Mouse (Mus musculus) limb, embryonic 14.5 days (tissue): ENCODE data around the gene Baz1a. TPM values are rescaled to one million over a fixed set of nuclear protein-coding genes. Genes with fewer than 3 reads are reported as not detected.

Experiments
- ATAC-seq: fragments of 200-750 bp; cut with Nextera tagmentation; 2 replicates; pipeline ENCODE4 v1.8.0; 2017; ENCODE audit warnings: low read depth, moderate number of reproducible peaks, moderate TSS enrichment; ENCODE audit not compliant: low FRiP score
- DNase-seq: peaks from one replicate; pipeline ENCODE4 v3.0.0-alpha.2; 2015; ENCODE audit warnings: low spot score
- H3K27ac ChIP-seq: fragments of 300-500 bp; sonication (generic); replicated peaks from 2 replicates; pipeline ENCODE4 v1.5.1; 2014; ENCODE audit warnings: low read depth, mild to moderate bottlenecking, low read length, moderate library complexity, mixed read lengths
- H3K27me3 ChIP-seq: fragments of 300-500 bp; sonication (generic); 2 replicates; pipeline ENCODE4 v1.6.1; 2014; ENCODE audit warnings: low read length, mixed read lengths; ENCODE audit not compliant: control insufficient read depth, insufficient read depth
- H3K36me3 ChIP-seq: fragments of 300-500 bp; sonication (generic); 2 replicates; pipeline ENCODE4 v1.6.1; 2014; ENCODE audit warnings: mild to moderate bottlenecking, low read length, moderate library complexity, mixed read lengths; ENCODE audit not compliant: control insufficient read depth, insufficient read depth
- H3K4me1 ChIP-seq: fragments of 300-500 bp; sonication (generic); 2 replicates; pipeline ENCODE4 v1.6.1; 2014; ENCODE audit warnings: antibody characterized with exemption, low read length, mixed read lengths; ENCODE audit not compliant: control insufficient read depth, insufficient read depth
- H3K4me2 ChIP-seq: fragments of 300-500 bp; sonication (generic); replicated peaks from 2 replicates; pipeline ENCODE4 v1.6.1; 2014; ENCODE audit warnings: low read depth, mild to moderate bottlenecking, low read length, moderate library complexity; ENCODE audit not compliant: severe bottlenecking
- H3K4me3 ChIP-seq: fragments of 300-500 bp; sonication (generic); replicated peaks from 2 replicates; pipeline ENCODE4 v1.5.1; 2014; ENCODE audit warnings: low read length
- H3K9ac ChIP-seq: fragments of 300-500 bp; sonication (generic); 2 replicates; pipeline ENCODE4 v1.6.1; 2014; ENCODE audit warnings: mild to moderate bottlenecking, low read depth, low read length, moderate library complexity; ENCODE audit not compliant: severe bottlenecking
- H3K9me3 ChIP-seq: fragments of 300-500 bp; sonication (generic); 2 replicates; pipeline ENCODE4 v1.6.1; 2016; ENCODE audit warnings: low read length; ENCODE audit not compliant: control insufficient read depth
- POLR2A ChIP-seq: fragments of 200-500 bp; IDR thresholded peaks from 2 replicates; pipeline ENCODE4 v1.8.0; 2012; ENCODE audit warnings: inconsistent platforms, mild to moderate bottlenecking, moderate library complexity, borderline replicate concordance; ENCODE audit not compliant: insufficient read depth, insufficient read length; ENCODE audit errors: extremely low read depth
- WGBS: fragments of 180-500 bp; shearing (Covaris S2); extraction: QIAGEN DNeasy Blood & Tissue Kit; methylation state at CpG from one replicate; pipeline ENCODE4 v1.1.7; 2014; 5-methylcytosine and 5-hydroxymethylcytosine counted together
- polyA plus RNA-seq, 2 experiments: library from polyadenylated mRNA; depleted of rRNA in 1 of 2; stranded (reverse) in 1 of 2; unstranded in 1 of 2; fragments of >200 nt; fragmentation: Nextera tagmentation in 1 of 2; extraction: Ambion mirVana in 1 of 2; gene quantifications; 2 replicates each; pipeline versions ENCODE4 v1.2.1 to v1.2.3; 2012 to 2014

The Baz1a gene
- polyA plus RNA-seq, 2 experiments: 13.3 to 17.9 TPM

DNA sequence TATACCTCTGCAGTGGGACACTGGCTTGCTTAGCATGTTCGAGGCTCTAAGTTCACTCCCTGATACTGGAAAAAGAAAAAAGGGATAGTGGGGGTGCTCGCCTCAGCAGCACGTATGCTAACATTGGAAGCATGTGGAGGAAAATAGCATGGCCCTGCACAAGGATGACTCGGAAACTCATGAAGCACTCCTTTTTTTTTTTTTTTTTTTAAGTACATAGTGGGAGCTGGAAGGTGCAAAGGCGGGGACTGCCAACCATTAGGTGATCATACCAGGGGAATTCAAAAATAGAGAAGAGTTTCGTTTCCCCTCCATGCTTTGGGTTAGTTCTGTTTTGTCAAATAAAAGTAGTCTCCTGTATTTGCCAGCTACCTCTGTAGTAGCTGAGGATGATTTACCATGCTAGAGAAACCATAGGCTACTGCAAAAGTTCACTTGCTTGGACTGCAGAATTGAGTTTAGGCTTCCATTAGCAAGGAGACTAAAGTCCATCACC is 17.1 kb downstream of the Baz1a start:
- Histone ChIP-seq H3K9me3 (no peaks in the 10 kb centered on the region), H3K4me2 (no peak overlapping the region), H3K9ac (no peak overlapping the region), H3K36me3 (no peaks in the 10 kb centered on the region), H3K27me3 (no peaks in the 10 kb centered on the region), H3K27ac (no peak overlapping the region), H3K4me1 (no peaks in the 10 kb centered on the region), H3K4me3 (no peak overlapping the region)
- WGBS: 87% methylated on average over 6 of the region's 6 CpGs
- TF ChIP-seq POLR2A: no peak
- no peak for ATAC-seq
- no peak for DNase-seq

DNA sequence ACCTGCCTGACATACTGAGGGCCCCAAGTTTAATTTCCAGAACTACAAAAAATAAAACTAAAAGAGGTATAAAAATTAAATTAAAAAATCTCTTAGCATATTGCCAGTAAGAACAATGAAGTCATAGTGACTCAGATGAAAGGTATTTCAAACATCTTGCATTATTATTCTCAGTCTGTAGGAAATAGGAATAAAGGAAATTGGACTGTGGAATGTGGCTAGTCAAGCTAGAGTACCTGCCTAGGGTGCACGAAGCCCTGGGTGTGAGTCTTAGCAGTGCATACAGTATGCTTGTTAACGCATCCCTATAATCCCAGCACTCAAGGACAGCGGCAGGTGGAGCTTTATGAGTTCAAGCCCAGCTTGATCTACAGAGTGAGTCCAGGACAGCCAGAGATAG is 18.2 kb downstream of the Baz1a start:
- ATAC-seq: no peak
- Histone ChIP-seq H3K9me3 (no peaks in the 10 kb centered on the region), H3K4me3 (no peak overlapping the region), H3K4me2 (no peak overlapping the region), H3K27me3 (no peaks in the 10 kb centered on the region), H3K27ac (no peak overlapping the region), H3K4me1 (no peaks in the 10 kb centered on the region), H3K9ac (no peak overlapping the region), H3K36me3 (no peaks in the 10 kb centered on the region)
- WGBS: 40% methylated on average over 3 of the region's 3 CpGs
- no peak for TF ChIP-seq POLR2A
- DNase-seq: no peak

DNA sequence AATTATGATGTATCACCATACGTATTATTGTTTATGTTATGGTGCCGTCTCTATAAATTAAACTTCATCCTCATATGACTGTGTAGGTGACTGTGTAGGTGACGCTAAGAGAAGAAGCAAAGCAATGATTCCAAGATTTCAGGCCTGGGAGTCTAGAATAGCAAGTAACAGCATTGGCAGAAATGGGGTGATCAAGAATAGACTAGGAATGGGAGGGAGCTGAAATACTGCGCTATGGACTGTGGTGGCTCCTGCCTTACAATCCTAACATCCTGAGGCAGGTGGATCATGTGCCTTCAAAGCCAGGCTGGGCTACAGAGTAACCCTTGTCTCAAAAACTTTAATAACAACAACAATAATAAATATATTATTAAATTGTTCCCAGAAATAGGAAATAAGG is 19.7 kb downstream of the Baz1a start:
- H3K4me2 ChIP-seq: no peak overlapping the region
- H3K27ac ChIP-seq: no peak overlapping the region
- H3K4me3 ChIP-seq: no peak overlapping the region
- no peaks in the 10 kb centered on the region for H3K9me3 ChIP-seq
- H3K27me3 ChIP-seq: no peaks in the 10 kb centered on the region
- 87% methylated on average over 4 of the region's 4 CpGs for WGBS
- no peaks in the 10 kb centered on the region for H3K36me3 ChIP-seq
- DNase-seq (no peak), ATAC-seq (no peak)
- H3K9ac ChIP-seq: no peak overlapping the region
- no peak for TF ChIP-seq POLR2A
- no peaks in the 10 kb centered on the region for H3K4me1 ChIP-seq

DNA sequence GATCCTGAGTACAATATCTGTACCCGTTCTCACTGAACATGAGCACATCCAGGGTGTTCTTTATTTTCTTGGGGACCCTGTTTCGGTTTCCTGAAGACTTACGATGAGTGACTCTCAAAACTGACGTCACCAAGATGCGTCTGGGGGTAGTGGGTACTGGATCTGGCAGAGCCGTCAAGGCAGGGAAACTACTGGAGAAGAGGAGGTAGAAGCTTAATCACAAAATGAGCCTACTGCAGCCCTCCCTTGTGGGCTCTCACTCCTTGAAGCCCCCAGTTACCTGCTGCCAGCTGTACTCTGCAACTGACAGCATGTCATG is 20.1 kb downstream of the Baz1a start:
- H3K4me2 ChIP-seq: no peak overlapping the region
- H3K4me1 ChIP-seq: no peaks in the 10 kb centered on the region
- WGBS: 74% methylated on average over 6 of the region's 6 CpGs
- DNase-seq: no peak
- H3K27me3 ChIP-seq: no peaks in the 10 kb centered on the region
- ATAC-seq: no peak
- H3K36me3 ChIP-seq: no peaks in the 10 kb centered on the region
- H3K9me3 ChIP-seq: no peaks in the 10 kb centered on the region
- TF ChIP-seq POLR2A: no peak
- no peak overlapping the region for H3K9ac ChIP-seq
- no peak overlapping the region for H3K4me3 ChIP-seq
- no peak overlapping the region for H3K27ac ChIP-seq

DNA sequence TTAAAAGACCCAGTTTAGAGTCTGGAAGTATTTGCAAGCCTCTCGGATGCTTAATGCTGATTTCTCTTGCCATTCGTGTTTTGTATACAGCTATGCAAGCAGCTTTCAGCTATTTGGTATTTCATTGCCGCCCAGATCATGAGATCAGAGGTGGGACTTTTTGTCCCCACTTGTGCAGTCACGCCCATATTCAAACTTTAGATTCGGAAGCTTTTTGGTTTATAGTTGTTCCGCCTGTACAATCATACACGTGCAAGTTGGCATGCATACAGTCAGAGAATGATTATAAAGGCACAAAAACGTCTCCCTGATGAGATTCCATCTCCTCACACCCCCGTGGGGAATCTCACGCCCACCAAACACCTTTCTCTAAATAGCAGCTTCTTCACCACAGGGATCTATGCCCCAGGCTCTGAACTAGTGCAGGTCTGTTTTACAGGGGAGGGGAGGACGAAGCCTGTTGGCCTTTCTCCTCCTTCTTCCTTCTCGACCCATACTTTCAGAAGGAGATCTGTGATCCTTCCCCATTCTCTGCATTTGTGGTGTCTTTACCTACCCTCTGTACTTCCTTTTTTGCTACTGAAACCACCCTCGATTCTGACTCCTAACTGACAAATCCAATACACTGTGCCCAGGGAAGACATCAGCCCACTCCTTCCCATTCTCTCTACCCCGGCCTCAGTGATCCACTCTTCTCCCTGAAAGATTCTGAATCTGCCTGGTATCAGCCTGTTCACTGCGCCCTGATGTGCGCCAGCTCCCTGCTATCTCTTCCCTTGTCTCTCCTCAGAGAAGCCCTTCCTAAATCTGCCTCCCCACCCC is 20.7 kb downstream of the Baz1a start:
- no peak overlapping the region for H3K9ac ChIP-seq
- no peak for DNase-seq
- TF ChIP-seq POLR2A: no peak
- no peaks in the 10 kb centered on the region for H3K4me1 ChIP-seq
- no peaks in the 10 kb centered on the region for H3K27me3 ChIP-seq
- 41% methylated on average over 16 of the region's 16 CpGs for whole genome bisulfite sequencing
- ATAC-seq: no peak
- no peaks in the 10 kb centered on the region for H3K9me3 ChIP-seq
- no peaks in the 10 kb centered on the region for H3K36me3 ChIP-seq
- H3K27ac ChIP-seq: no peak overlapping the region
- H3K4me2 ChIP-seq: no peak overlapping the region
- no peak overlapping the region for H3K4me3 ChIP-seq
